Mouse (Mus musculus) cerebellum, adult 9-10 months (tissue): ENCODE results near the gene Tstd3.
"Not testable (repeated sequence)": the region's sequence is repeated elsewhere in the genome, so short reads cannot be mapped to it uniquely, and the experiment has no call there.

Experiments
- DNase-seq: peaks from one replicate; pipeline ENCODE4 v3.0.0; 2022

Tstd3 gene

DNA sequence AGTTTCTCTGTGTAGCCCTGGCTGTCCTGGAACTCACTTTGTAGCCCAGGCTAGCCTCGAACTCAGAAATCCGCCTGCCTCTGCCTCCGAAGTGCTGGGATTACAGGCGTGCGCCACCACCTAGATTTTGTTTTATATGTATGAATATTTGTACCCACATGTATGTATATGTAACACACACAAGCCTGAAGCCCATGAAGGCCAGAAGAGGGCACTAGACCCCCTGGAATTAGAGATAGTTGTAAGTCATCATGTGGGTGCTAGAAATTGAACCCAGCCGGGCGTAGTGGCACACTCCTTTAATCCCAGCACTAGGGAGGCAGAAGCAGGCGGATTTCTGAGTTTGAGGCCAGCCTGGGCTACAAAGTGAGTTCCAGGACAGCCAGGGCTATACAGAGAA lies 22.9 kb downstream of the Tstd3 start:
- DNase-seq, result not testable (repeated sequence)

DNA sequence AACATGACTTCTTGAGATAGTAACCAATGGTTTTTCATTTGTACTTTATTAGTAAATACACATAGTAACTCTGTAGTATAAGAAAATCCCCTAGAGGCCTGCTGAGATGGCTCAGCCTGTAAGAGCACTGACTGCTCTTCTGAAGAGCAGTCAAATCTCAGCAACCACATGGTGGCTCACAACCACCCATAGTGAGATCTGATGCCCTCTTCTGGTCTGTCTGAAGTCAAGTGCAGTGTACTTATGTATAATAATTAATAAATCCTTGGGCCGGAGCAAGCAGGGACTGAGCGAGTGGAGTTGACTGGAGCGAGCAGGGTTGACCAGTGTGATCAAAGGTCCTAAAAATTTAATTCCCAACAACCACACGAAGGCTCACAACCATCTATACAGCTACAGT lies 27.8 kb downstream of the Tstd3 start:
- DNase-seq, result no peak

DNA sequence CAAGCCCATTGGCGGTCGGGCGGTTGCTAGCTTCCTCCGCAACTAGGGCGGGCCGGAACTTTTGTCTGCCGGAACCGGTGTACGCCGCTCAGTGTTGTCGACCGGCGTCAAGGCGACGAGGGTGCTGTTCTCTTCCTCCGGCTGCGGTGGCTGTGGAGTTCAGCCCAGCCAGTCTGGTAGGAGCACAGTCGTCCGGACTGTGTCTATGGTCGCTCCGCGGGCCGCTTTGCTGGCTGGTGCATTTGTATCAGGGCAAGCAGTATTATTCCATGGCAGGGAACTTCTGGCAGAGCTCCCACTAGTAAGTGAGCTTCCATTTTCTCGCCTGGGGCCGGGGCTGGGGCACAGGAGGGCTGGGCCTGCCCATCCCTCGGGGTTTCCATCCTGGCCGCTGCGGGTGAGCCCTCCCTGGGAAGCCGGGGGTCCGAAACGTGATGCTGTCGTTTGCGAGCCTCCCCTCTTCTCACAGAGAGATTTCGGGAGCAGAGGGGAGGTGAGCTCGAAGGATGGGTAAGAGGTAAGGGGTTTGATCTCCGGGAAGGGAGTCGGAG lies 39.3 kb downstream of the Tstd3 start, which contains the start of gene Ccnc:
Ccnc (plus strand) TSS at position 87 of the 551 bp plus-strand sequence.
- DNase-seq, result peak; percentile 90

DNA sequence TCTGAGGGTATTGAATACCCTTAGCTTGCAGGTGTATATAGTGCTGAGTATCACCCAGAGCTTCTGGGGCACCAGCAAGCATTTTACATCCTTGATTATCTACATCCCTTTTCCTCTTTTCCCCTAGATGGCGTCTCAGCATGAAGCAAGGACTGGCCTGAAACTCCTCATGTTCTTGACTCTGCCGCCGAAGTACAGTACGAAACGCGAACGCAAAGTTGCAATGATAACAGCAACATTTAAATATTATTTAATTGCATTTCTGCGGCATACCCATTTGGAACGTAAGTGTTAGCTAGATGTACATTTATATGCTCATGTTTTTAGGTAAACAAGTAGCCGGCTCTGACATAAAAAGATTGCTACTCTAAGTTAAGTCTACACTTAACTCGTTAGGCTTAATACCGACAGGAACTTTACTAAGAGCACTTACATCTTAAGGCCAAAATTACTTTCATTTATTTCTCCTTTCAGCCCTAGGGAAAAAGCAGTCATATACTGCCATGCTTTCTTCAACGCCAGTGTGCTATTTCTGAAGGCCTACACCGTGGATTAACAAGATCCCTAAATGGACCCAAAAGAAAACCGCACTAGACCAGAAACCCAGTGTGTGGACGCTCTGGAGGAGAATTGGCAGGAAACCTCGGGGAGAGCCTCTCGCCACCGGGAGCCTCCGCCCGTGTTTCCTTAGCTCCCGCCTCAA lies 39.9 kb downstream of the Tstd3 start:
- DNase-seq, result peak; percentile 77

DNA sequence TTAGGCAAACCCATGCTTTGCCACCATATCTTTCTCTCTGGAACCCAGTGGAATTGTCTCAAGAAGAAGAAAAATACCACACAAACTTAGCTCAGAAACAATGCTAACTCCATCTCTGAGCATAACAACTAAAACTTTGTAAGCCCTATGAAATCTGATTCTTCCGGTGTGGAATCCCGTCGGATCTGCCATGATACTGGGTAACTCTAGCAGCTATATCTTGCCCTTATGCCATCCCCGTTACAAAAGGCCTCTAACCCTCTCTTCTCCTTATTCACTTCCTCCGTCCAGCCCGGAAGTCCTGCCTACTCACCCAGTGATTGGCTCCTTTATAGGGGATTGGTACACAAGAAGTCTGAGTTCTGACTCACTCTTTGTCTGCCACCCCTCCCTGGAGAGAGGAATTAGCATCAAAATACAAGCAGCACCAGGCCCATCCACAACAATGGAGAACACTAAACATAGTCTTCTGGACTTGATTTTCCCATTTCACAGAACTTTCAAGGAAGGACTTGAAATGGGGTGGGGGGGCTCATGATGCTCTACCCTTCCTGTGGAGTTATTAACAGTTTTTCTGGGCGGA lies 44.2 kb downstream of the Tstd3 start:
- no peak for DNase-seq

DNA sequence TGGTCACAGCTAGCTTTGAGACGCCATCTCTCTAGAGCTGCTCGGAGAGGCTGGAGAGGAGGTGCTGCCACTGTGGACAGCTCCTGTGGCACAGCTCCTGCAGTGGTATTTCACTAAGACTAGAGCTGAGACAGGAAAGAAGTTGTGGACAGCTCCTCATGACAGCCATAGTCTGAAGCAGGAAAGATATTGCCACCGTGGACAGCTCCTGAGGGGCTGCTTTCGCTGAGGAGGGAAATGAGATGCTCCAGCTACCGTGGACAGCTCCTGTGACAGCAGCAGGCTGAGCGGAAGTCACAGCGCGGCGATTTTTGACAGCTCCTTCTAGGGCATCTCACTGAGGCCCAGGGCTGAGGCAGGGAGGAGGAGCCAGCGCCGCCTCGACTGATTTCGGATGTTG lies 54.9 kb downstream of the Tstd3 start:
- no peak for DNase-seq
